Mouse (Mus musculus): ENCODE data around the gene Lyve1. TPM values are rescaled to one million over a fixed set of nuclear protein-coding genes. Genes with fewer than 3 reads are reported as not detected.

The Lyve1 gene
- total and polyA plus RNA-seq, 2 experiments from 2014 or later, result 7.2 to 12.5 TPM

GRCm38 (mm10) chr7:110894673-110895072 lies 31.6 kb upstream of the Lyve1 start:
- TF ChIP-seq CTCF (IDR thresholded peaks at IDR 0.05), result no peak
- no peak for DNase-seq (ENCODE audit: low spot score)
- Histone ChIP-seq H3K4me2 (ENCODE audit: low read depth, low read length, poor library complexity, severe bottlenecking) (no peak overlapping the region), H3K36me3 (ENCODE audit: insufficient read depth, low read length) (no peaks in the 10 kb centered on the region), H3K4me1 (ENCODE audit: insufficient read depth, low read length) (no peaks in the 10 kb centered on the region), H3K9me3 (ENCODE audit: low read length) (no peaks in the 10 kb centered on the region), H3K27ac (ENCODE audit: low read depth, low read length) (no peak overlapping the region), H3K9ac (replicated peaks; ENCODE audit: low read length, poor library complexity, severe bottlenecking) (no peak overlapping the region), H3K27me3 (ENCODE audit: insufficient read depth, low read length) (no peaks in the 10 kb centered on the region), H3K4me3 (ENCODE audit: low read depth, low read length) (no peak overlapping the region)
- ATAC-seq (ENCODE audit: low FRiP score), result no peak
- 84% methylated on average over 9 of the region's 9 CpGs for WGBS

GRCm38 (mm10) chr7:110893943-110894610 lies 31.0 kb upstream of the Lyve1 start:
- WGBS, result 78% methylated on average over 10 of the region's 10 CpGs
- no peak for TF ChIP-seq CTCF (IDR thresholded peaks at IDR 0.05)
- Histone ChIP-seq H3K36me3 (ENCODE audit: insufficient read depth, low read length) (no peaks in the 10 kb centered on the region), H3K27ac (ENCODE audit: low read depth, low read length) (no peak overlapping the region), H3K27me3 (ENCODE audit: insufficient read depth, low read length) (no peaks in the 10 kb centered on the region), H3K4me2 (ENCODE audit: low read depth, low read length, poor library complexity, severe bottlenecking) (no peak overlapping the region), H3K4me3 (ENCODE audit: low read depth, low read length) (no peak overlapping the region), H3K4me1 (ENCODE audit: insufficient read depth, low read length) (no peaks in the 10 kb centered on the region), H3K9ac (replicated peaks; ENCODE audit: low read length, poor library complexity, severe bottlenecking) (no peak overlapping the region), H3K9me3 (ENCODE audit: low read length) (no peaks in the 10 kb centered on the region)
- ATAC-seq (ENCODE audit: low FRiP score) (no peak), DNase-seq (ENCODE audit: low spot score) (no peak)

GRCm38 (mm10) chr7:110891501-110891986 lies 28.5 kb upstream of the Lyve1 start:
- DNase-seq (ENCODE audit: low spot score), result no peak
- no peak overlapping the region for H3K9ac ChIP-seq (replicated peaks; ENCODE audit: low read length, poor library complexity, severe bottlenecking)
- TF ChIP-seq CTCF (IDR thresholded peaks at IDR 0.05), result no peak
- WGBS, result 78% methylated on average over 9 of the region's 9 CpGs
- H3K4me3 ChIP-seq (ENCODE audit: low read depth, low read length), result no peak overlapping the region
- no peak overlapping the region for H3K27ac ChIP-seq (ENCODE audit: low read depth, low read length)
- no peak overlapping the region for H3K4me2 ChIP-seq (ENCODE audit: low read depth, low read length, poor library complexity, severe bottlenecking)
- H3K27me3 ChIP-seq (ENCODE audit: insufficient read depth, low read length), result no peaks in the 10 kb centered on the region
- H3K4me1 ChIP-seq (ENCODE audit: insufficient read depth, low read length), result no peaks in the 10 kb centered on the region
- no peaks in the 10 kb centered on the region for H3K9me3 ChIP-seq (ENCODE audit: low read length)
- no peaks in the 10 kb centered on the region for H3K36me3 ChIP-seq (ENCODE audit: insufficient read depth, low read length)
- ATAC-seq (ENCODE audit: low FRiP score), result no peak

- no peak for ATAC-seq (ENCODE audit: low FRiP score)
- no peak overlapping the region for H3K9ac ChIP-seq (replicated peaks; ENCODE audit: low read length, poor library complexity, severe bottlenecking)
- H3K4me1 ChIP-seq (ENCODE audit: insufficient read depth, low read length), result no peaks in the 10 kb centered on the region
- no peaks in the 10 kb centered on the region for H3K36me3 ChIP-seq (ENCODE audit: insufficient read depth, low read length)
- no peak for TF ChIP-seq CTCF (IDR thresholded peaks at IDR 0.05)
- no peak overlapping the region for H3K4me2 ChIP-seq (ENCODE audit: low read depth, low read length, poor library complexity, severe bottlenecking)
- H3K27ac ChIP-seq (ENCODE audit: low read depth, low read length), result no peak overlapping the region
- no peak for DNase-seq (ENCODE audit: low spot score)
- H3K4me3 ChIP-seq (ENCODE audit: low read depth, low read length), result no peak overlapping the region
- no peaks in the 10 kb centered on the region for H3K9me3 ChIP-seq (ENCODE audit: low read length)
- WGBS, result 80% methylated on average over 2 of the region's 2 CpGs
- H3K27me3 ChIP-seq (ENCODE audit: insufficient read depth, low read length), result no peaks in the 10 kb centered on the region
These were observed 18.8 kb upstream of the Lyve1 start for GRCm38 (mm10) chr7:110881746-110882333.

- Histone ChIP-seq H3K36me3 (ENCODE audit: insufficient read depth, low read length) (no peaks in the 10 kb centered on the region), H3K27me3 (ENCODE audit: insufficient read depth, low read length) (no peaks in the 10 kb centered on the region), H3K4me2 (ENCODE audit: low read depth, low read length, poor library complexity, severe bottlenecking) (no peak overlapping the region), H3K4me3 (ENCODE audit: low read depth, low read length) (no peak overlapping the region), H3K9me3 (ENCODE audit: low read length) (no peaks in the 10 kb centered on the region), H3K4me1 (ENCODE audit: insufficient read depth, low read length) (no peaks in the 10 kb centered on the region), H3K9ac (replicated peaks; ENCODE audit: low read length, poor library complexity, severe bottlenecking) (no peak overlapping the region), H3K27ac (ENCODE audit: low read depth, low read length) (no peak overlapping the region)
- no peak for DNase-seq (ENCODE audit: low spot score)
- no peak for TF ChIP-seq CTCF (IDR thresholded peaks at IDR 0.05)
- no peak for ATAC-seq (ENCODE audit: low FRiP score)
- 91% methylated on average over 4 of the region's 4 CpGs for WGBS
These were observed 15.0 kb upstream of the Lyve1 start for GRCm38 (mm10) chr7:110878028-110878427.

GRCm38 (mm10) chr7:110876965-110877364 lies 13.9 kb upstream of the Lyve1 start:
- Histone ChIP-seq H3K9ac (replicated peaks; ENCODE audit: low read length, poor library complexity, severe bottlenecking) (no peak overlapping the region), H3K4me2 (ENCODE audit: low read depth, low read length, poor library complexity, severe bottlenecking) (no peak overlapping the region), H3K27ac (ENCODE audit: low read depth, low read length) (no peak overlapping the region), H3K36me3 (ENCODE audit: insufficient read depth, low read length) (no peaks in the 10 kb centered on the region), H3K27me3 (ENCODE audit: insufficient read depth, low read length) (no peaks in the 10 kb centered on the region), H3K4me1 (ENCODE audit: insufficient read depth, low read length) (no peaks in the 10 kb centered on the region), H3K9me3 (ENCODE audit: low read length) (no peaks in the 10 kb centered on the region), H3K4me3 (ENCODE audit: low read depth, low read length) (no peak overlapping the region)
- 89% methylated on average over 4 of the region's 4 CpGs for WGBS
- no peak for TF ChIP-seq CTCF (IDR thresholded peaks at IDR 0.05)
- DNase-seq (ENCODE audit: low spot score) (no peak), ATAC-seq (ENCODE audit: low FRiP score) (no peak)

Data from midbrain, postnatal 0 days (tissue).